Mouse (Mus musculus): ENCODE results near the gene Cald1. TPM values are rescaled to one million over a fixed set of nuclear protein-coding genes. Genes with fewer than 3 reads are reported as not detected.

The Cald1 gene
- polyA plus RNA-seq, 1 experiment from 2014 or later, result 370 TPM

GRCm38 (mm10) chr6:34593353-34593752 is 4.9 kb upstream of the Cald1 start:
- no peak for ATAC-seq (ENCODE audit: insufficient number of reproducible peaks, insufficient read depth, low FRiP score, low TSS enrichment)
- WGBS, result 92% methylated on average over 1 of the region's 1 CpGs
- H3K9me3 ChIP-seq, result no peaks in the 10 kb centered on the region
- peaks cover 16% of the 10 kb centered on the region; the same call in 1 of the 2 replicates for H3K4me1 ChIP-seq
- H3K9ac ChIP-seq, result no peak overlapping the region
- no peak overlapping the region for H3K27ac ChIP-seq
- H3K27me3 ChIP-seq, result no peaks in the 10 kb centered on the region
- H3K4me3 ChIP-seq, result no peak overlapping the region
- no peaks in the 10 kb centered on the region for H3K36me3 ChIP-seq
- H3K4me2 ChIP-seq (replicated peaks), result no peak overlapping the region

GRCm38 (mm10) chr6:34597316-34597715 is 984 bp upstream of the Cald1 start:
- 43% methylated on average over 3 of the region's 3 CpGs for WGBS
- no peaks in the 10 kb centered on the region for H3K9me3 ChIP-seq
- ATAC-seq (ENCODE audit: insufficient number of reproducible peaks, insufficient read depth, low FRiP score, low TSS enrichment), result no peak
- H3K4me1 ChIP-seq, result peaks cover 34% of the 10 kb centered on the region
- no peaks in the 10 kb centered on the region for H3K36me3 ChIP-seq
- no peak overlapping the region for H3K4me3 ChIP-seq
- H3K9ac ChIP-seq, result no peak overlapping the region
- H3K27me3 ChIP-seq, result no peaks in the 10 kb centered on the region
- H3K4me2 ChIP-seq (replicated peaks), result no peak overlapping the region
- peak overlapping the region; percentile 88; the same call in 1 of the 2 replicates for H3K27ac ChIP-seq

- H3K9me3 ChIP-seq, result no peaks in the 10 kb centered on the region
- H3K4me2 ChIP-seq (replicated peaks), result peak overlapping the region; percentile 58
- peak overlapping the region; percentile 88 for H3K27ac ChIP-seq
- no peaks in the 10 kb centered on the region for H3K27me3 ChIP-seq
- no peak for ATAC-seq (ENCODE audit: insufficient number of reproducible peaks, insufficient read depth, low FRiP score, low TSS enrichment)
- peaks cover 46% of the 10 kb centered on the region for H3K4me1 ChIP-seq
- peak overlapping the region; percentile 48 for H3K4me3 ChIP-seq
- H3K36me3 ChIP-seq, result no peaks in the 10 kb centered on the region
- WGBS, result 29% methylated on average over 9 of the region's 9 CpGs
- H3K9ac ChIP-seq, result peak overlapping the region; percentile 57
Measured at GRCm38 (mm10) chr6:34599171-34599570, 871 bp downstream of the Cald1 start.

- peaks cover 46% of the 10 kb centered on the region for H3K4me1 ChIP-seq
- no peaks in the 10 kb centered on the region for H3K9me3 ChIP-seq
- no peak for ATAC-seq (ENCODE audit: insufficient number of reproducible peaks, insufficient read depth, low FRiP score, low TSS enrichment)
- no peaks in the 10 kb centered on the region for H3K27me3 ChIP-seq
- no peaks in the 10 kb centered on the region for H3K36me3 ChIP-seq
- peak overlapping the region; percentile 88 for H3K27ac ChIP-seq
- H3K4me2 ChIP-seq (replicated peaks), result peak overlapping the region; percentile 58
- H3K4me3 ChIP-seq, result peak overlapping the region; percentile 48
- WGBS, result 24% methylated on average over 10 of the region's 10 CpGs
- peak overlapping the region; percentile 57 for H3K9ac ChIP-seq
Measured at GRCm38 (mm10) chr6:34599631-34600111, 1.4 kb downstream of the Cald1 start.

- H3K27me3 ChIP-seq, result no peaks in the 10 kb centered on the region
- 78% methylated on average over 4 of the region's 4 CpGs for WGBS
- ATAC-seq (ENCODE audit: insufficient number of reproducible peaks, insufficient read depth, low FRiP score, low TSS enrichment), result no peak
Measured at GRCm38 (mm10) chr6:34600850-34601249, 2.5 kb downstream of the Cald1 start.

GRCm38 (mm10) chr6:34602091-34602490 is 3.8 kb downstream of the Cald1 start:
- peak overlapping the region; percentile 29 for H3K4me2 ChIP-seq (replicated peaks)
- no peak; the same call in 1 of the 2 replicates for ATAC-seq (ENCODE audit: insufficient number of reproducible peaks, insufficient read depth, low FRiP score, low TSS enrichment)
- no peak overlapping the region for H3K4me3 ChIP-seq
- no peaks in the 10 kb centered on the region for H3K36me3 ChIP-seq
- no peaks in the 10 kb centered on the region for H3K9me3 ChIP-seq
- H3K27ac ChIP-seq, result no peak overlapping the region
- WGBS, result 24% methylated on average over 2 of the region's 2 CpGs
- no peak overlapping the region for H3K9ac ChIP-seq
- H3K4me1 ChIP-seq, result peaks cover 53% of the 10 kb centered on the region
- H3K27me3 ChIP-seq, result no peaks in the 10 kb centered on the region

More at GRCm38 (mm10) chr6:34600850-34601249, 2.5 kb downstream of the Cald1 start:
- H3K27ac ChIP-seq, result no peak overlapping the region
- H3K9ac ChIP-seq, result no peak overlapping the region
- H3K36me3 ChIP-seq, result no peaks in the 10 kb centered on the region
- H3K4me3 ChIP-seq, result peak overlapping the region; percentile 48
- peak overlapping the region; percentile 58 for H3K4me2 ChIP-seq (replicated peaks)
- H3K4me1 ChIP-seq, result peaks cover 48% of the 10 kb centered on the region
- no peaks in the 10 kb centered on the region for H3K9me3 ChIP-seq

- H3K9me3 ChIP-seq, result no peaks in the 10 kb centered on the region
- no peaks in the 10 kb centered on the region for H3K36me3 ChIP-seq
- WGBS, result 46% methylated on average over 4 of the region's 4 CpGs
- H3K27me3 ChIP-seq, result no peaks in the 10 kb centered on the region
- no peak overlapping the region for H3K4me2 ChIP-seq (replicated peaks)
- peak overlapping the region; percentile 65; the same call in 1 of the 2 replicates for H3K27ac ChIP-seq
- H3K9ac ChIP-seq, result no peak overlapping the region
- no peak overlapping the region for H3K4me3 ChIP-seq
- no peak for ATAC-seq (ENCODE audit: insufficient number of reproducible peaks, insufficient read depth, low FRiP score, low TSS enrichment)
- peaks cover 59% of the 10 kb centered on the region for H3K4me1 ChIP-seq
Measured at GRCm38 (mm10) chr6:34606407-34606806, 8.1 kb downstream of the Cald1 start.

- ATAC-seq (ENCODE audit: insufficient number of reproducible peaks, insufficient read depth, low FRiP score, low TSS enrichment), result no peak
- no peak overlapping the region for H3K4me3 ChIP-seq
- H3K27me3 ChIP-seq, result no peaks in the 10 kb centered on the region
- H3K36me3 ChIP-seq, result no peaks in the 10 kb centered on the region
- H3K27ac ChIP-seq, result no peak overlapping the region
- WGBS, result 83% methylated on average over 3 of the region's 3 CpGs
- H3K9me3 ChIP-seq, result no peaks in the 10 kb centered on the region
- H3K9ac ChIP-seq, result no peak overlapping the region
- H3K4me2 ChIP-seq (replicated peaks), result no peak overlapping the region
- H3K4me1 ChIP-seq, result peaks cover 55% of the 10 kb centered on the region
Measured at GRCm38 (mm10) chr6:34608603-34609002, 10.3 kb downstream of the Cald1 start.

- H3K27ac ChIP-seq, result peak overlapping the region; percentile 82
- H3K4me1 ChIP-seq, result peaks cover 53% of the 10 kb centered on the region
- no peak overlapping the region for H3K4me3 ChIP-seq
- no peaks in the 10 kb centered on the region for H3K9me3 ChIP-seq
- 30% methylated on average over 24 of the region's 24 CpGs for WGBS
- ATAC-seq (ENCODE audit: insufficient number of reproducible peaks, insufficient read depth, low FRiP score, low TSS enrichment), result peak; percentile 54; the same call in 1 of the 2 replicates
- peak overlapping the region; percentile 31 for H3K4me2 ChIP-seq (replicated peaks)
- H3K9ac ChIP-seq, result no peak overlapping the region
- H3K27me3 ChIP-seq, result no peaks in the 10 kb centered on the region
- H3K36me3 ChIP-seq, result no peaks in the 10 kb centered on the region
Measured at GRCm38 (mm10) chr6:34609892-34610829, 11.9 kb downstream of the Cald1 start.

GRCm38 (mm10) chr6:34613122-34613521 is 14.8 kb downstream of the Cald1 start:
- H3K9me3 ChIP-seq, result no peaks in the 10 kb centered on the region
- H3K27ac ChIP-seq, result peak overlapping the region; percentile 30; the same call in 1 of the 2 replicates
- no peak overlapping the region for H3K4me3 ChIP-seq
- H3K36me3 ChIP-seq, result no peaks in the 10 kb centered on the region
- H3K27me3 ChIP-seq, result no peaks in the 10 kb centered on the region
- no peak overlapping the region for H3K4me2 ChIP-seq (replicated peaks)
- ATAC-seq (ENCODE audit: insufficient number of reproducible peaks, insufficient read depth, low FRiP score, low TSS enrichment), result no peak
- H3K9ac ChIP-seq, result no peak overlapping the region
- peaks cover 48% of the 10 kb centered on the region for H3K4me1 ChIP-seq
- WGBS, result 69% methylated on average over 5 of the region's 5 CpGs

GRCm38 (mm10) chr6:34615419-34615818 is 17.1 kb downstream of the Cald1 start:
- Histone ChIP-seq H3K27me3 (no peaks in the 10 kb centered on the region), H3K27ac (no peak overlapping the region), H3K4me1 (peaks cover 36% of the 10 kb centered on the region), H3K9me3 (no peaks in the 10 kb centered on the region), H3K9ac (no peak overlapping the region), H3K36me3 (no peaks in the 10 kb centered on the region), H3K4me2 (replicated peaks) (no peak overlapping the region), H3K4me3 (no peak overlapping the region)
- no peak for ATAC-seq (ENCODE audit: insufficient number of reproducible peaks, insufficient read depth, low FRiP score, low TSS enrichment)
- 60% methylated on average over 3 of the region's 3 CpGs for WGBS

GRCm38 (mm10) chr6:34619494-34619893 is 21.2 kb downstream of the Cald1 start:
- Histone ChIP-seq H3K9me3 (no peaks in the 10 kb centered on the region), H3K4me2 (replicated peaks) (no peak overlapping the region), H3K27ac (0 out of 2 replicates have a peak overlapping the region, but pooled peaks have one; percentile 2), H3K4me1 (peaks cover 19% of the 10 kb centered on the region), H3K36me3 (no peaks in the 10 kb centered on the region), H3K9ac (no peak overlapping the region), H3K27me3 (no peaks in the 10 kb centered on the region), H3K4me3 (no peak overlapping the region)
- ATAC-seq (ENCODE audit: insufficient number of reproducible peaks, insufficient read depth, low FRiP score, low TSS enrichment), result no peak
- WGBS, result 78% methylated on average over 2 of the region's 2 CpGs
